Comparison of ENCODE assay signal across 18 mouse cellular contexts in the genomic region with DNA sequence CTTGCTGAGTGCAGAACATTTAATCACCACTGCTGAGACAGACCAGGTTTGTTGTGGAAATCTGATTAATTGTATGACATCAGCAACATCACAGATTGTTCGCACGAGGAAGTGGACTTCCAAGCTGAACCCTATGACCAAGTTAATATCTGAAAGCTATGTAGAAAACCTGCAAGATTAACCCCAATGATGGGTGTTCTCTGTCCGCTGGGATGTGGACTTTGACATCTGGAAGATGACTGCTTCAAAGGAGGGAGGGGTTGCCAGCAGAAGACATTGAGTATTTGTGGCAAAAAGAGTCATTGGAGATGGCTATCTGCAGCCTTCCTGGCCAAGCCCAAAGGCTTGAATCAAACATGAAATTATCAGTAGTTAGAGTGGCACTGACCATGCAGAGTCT.
"Had no signal": no experiment of that assay in that cellular context is flagged by ENCODE, and none has a peak within 500 bp of the region (broad histone marks: within the 10 kb centered on the region; RNA-seq: fewer than 3 reads in every experiment).

No protein-coding gene starts in this region.

- H3K27ac ChIP-seq: midbrain, embryonic 10.5 days; midbrain, embryonic 12.5 days; neural tube, embryonic 13.5 days; neural tube, embryonic 15.5 days had no signal

- DNase-seq: liver, postnatal 0 days; lung, embryonic 14.5 days; lung, postnatal 10 days; lung, postnatal 4 days; midbrain, embryonic 14.5 days; retina, postnatal 1 day; right cerebral cortex, adult 18-20 months; right cerebral cortex, postnatal 25 days; right cerebral cortex, postnatal 4 days; spleen, adult 18-20 months; thymus, adult 18-20 months; thymus, postnatal 14 days; thymus, postnatal 36 days had no signal

- H3K4me1 ChIP-seq: midbrain, embryonic 12.5 days; neural tube, embryonic 13.5 days; neural tube, embryonic 15.5 days had no signal

- H3K4me3 ChIP-seq: midbrain, embryonic 10.5 days; midbrain, embryonic 12.5 days; myocyte; neural tube, embryonic 13.5 days; neural tube, embryonic 15.5 days had no signal

- H3K36me3 ChIP-seq: midbrain, embryonic 10.5 days; midbrain, embryonic 12.5 days; neural tube, embryonic 13.5 days; neural tube, embryonic 15.5 days had no signal

- H3K27me3 ChIP-seq: neural tube, embryonic 15.5 days had no signal
